Mouse (Mus musculus): ENCODE measurements around the gene Zfp668. TPM values are rescaled to one million over a fixed set of nuclear protein-coding genes. Genes with fewer than 3 reads are reported as not detected.

Gene Zfp668
- total and polyA plus RNA-seq, 3 experiments, result 2.4 to 8.6 (median 5.9) TPM

DNA sequence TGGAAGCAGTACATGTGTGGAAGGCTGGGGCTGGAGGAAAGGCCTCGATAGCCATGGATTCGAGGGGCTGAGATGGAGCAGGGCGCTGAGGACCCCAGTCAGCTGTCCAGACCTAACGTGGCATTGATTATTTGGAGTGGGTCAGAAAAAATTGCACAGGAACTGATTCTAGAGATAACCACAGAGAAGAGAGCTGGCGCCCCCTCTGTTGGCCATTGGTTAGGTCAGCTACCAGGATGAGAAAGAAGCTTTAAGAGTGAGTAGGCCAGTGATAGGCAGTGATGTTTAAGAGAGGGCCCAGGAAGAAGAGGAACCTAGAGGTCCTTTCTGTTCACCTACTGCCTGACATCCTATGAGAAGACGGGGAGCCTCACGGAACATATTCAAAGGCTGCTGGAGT, 42.7 kb upstream of the Zfp668 start:
- peaks cover 12 to 47% of the 10 kb centered on the region in 2 experiments for H3K36me3 ChIP-seq (replicated peaks in 1 of 2; ENCODE audit: control insufficient read depth in 1 of 2, insufficient read depth in 1 of 2, low read length in 1 of 2)
- no peaks in the 10 kb centered on the region for H3K9me3 ChIP-seq (replicated peaks; ENCODE audit: low read length)

GRCm38 (mm10) chr7:127918203-127918602, 41.6 kb upstream of the Zfp668 start:
- Histone ChIP-seq H3K79me2 (replicated peaks; ENCODE audit: control insufficient read depth, extremely low read depth, insufficient read depth, poor library complexity, severe bottlenecking) (peaks cover 4% of the 10 kb centered on the region; the same call in 1 of the 2 replicates), H3K9me3 (replicated peaks; ENCODE audit: low read length) (no peaks in the 10 kb centered on the region), H3K27ac (ENCODE audit: insufficient read depth, low read depth) (no peak overlapping the region), H3K27me3 (replicated peaks) (no peaks in the 10 kb centered on the region), H3K4me2 (ENCODE audit: insufficient read depth, low read depth, poor library complexity, severe bottlenecking) (no peak overlapping the region), H3K4me1 (ENCODE audit: control insufficient read depth in 1 of 2, insufficient read depth in 2 of 2) (peaks cover 8 to 43% of the 10 kb centered on the region in 2 experiments), H3K9ac (ENCODE audit: insufficient read depth, low read depth) (no peak overlapping the region), H3K36me3 (replicated peaks in 1 of 2; ENCODE audit: control insufficient read depth in 1 of 2, insufficient read depth in 1 of 2, low read length in 1 of 2) (peaks cover 12 to 37% of the 10 kb centered on the region in 2 experiments), H3K4me3 (replicated peaks in 1 of 3; ENCODE audit: low read depth in 2 of 3, low read length in 2 of 3, poor library complexity in 1 of 3) (no peak overlapping the region)
- peak; percentile 67 for DNase-seq (ENCODE audit: extremely low read depth)
- TF ChIP-seq RAD21 (IDR thresholded peaks at IDR 0.05; ENCODE audit: low read depth, low read length), result peak; percentile 34
- TF ChIP-seq MAFK (IDR thresholded peaks at IDR 0.05; ENCODE audit: insufficient replicate concordance, low read length), result no peak
- no peak for TF ChIP-seq EP300 (IDR thresholded peaks at IDR 0.05; ENCODE audit: low read length)
- peak; percentile 92 for TF ChIP-seq MYC (IDR thresholded peaks at IDR 0.05; ENCODE audit: low read depth, low read length)
- TF ChIP-seq GABPA (IDR thresholded peaks at IDR 0.05; ENCODE audit: insufficient replicate concordance, low read depth, low read length), result no peak
- TF ChIP-seq CTCF (conservative IDR thresholded peaks at IDR 0.05 in 1 of 2, IDR thresholded peaks at IDR 0.05 in 1 of 2; ENCODE audit: low read depth in 2 of 2, low read length in 2 of 2), result peak; percentile 41 to 67
- no peak for TF ChIP-seq USF1 (IDR thresholded peaks at IDR 0.05; ENCODE audit: low read depth, low read length)
- TF ChIP-seq NRF1 (IDR thresholded peaks at IDR 0.05; ENCODE audit: low read depth, low read length), result no peak
- peak; percentile 44 for TF ChIP-seq SMC3 (IDR thresholded peaks at IDR 0.05; ENCODE audit: low read depth, low read length)
- no peak for TF ChIP-seq TBP (conservative IDR thresholded peaks at IDR 0.05; ENCODE audit: low read depth, low read length)
- dilution Hi-C loops (cut with MboI; ENCODE audit: extremely low pct_ligation_motif_present, extremely low pct_unique_long_range_greater_than_20kb, low sequenced_read_pairs), result no loop called here
- in situ Hi-C loops (cut with MboI; ENCODE audit: low pct_ligation_motif_present, low pct_unique_long_range_greater_than_20kb, low sequenced_read_pairs), result no loop called here

More for the DNA sequence above, 42.7 kb upstream of the Zfp668 start:
- TF ChIP-seq KAT2A (IDR thresholded peaks at IDR 0.05; ENCODE audit: insufficient replicate concordance, low read length) (no peak), CHD1 (IDR thresholded peaks at IDR 0.05; ENCODE audit: low read depth, low read length) (no peak), CHD2 (IDR thresholded peaks at IDR 0.05; ENCODE audit: low read length) (no peak), RAD21 (IDR thresholded peaks at IDR 0.05; ENCODE audit: low read depth, low read length) (peak; percentile 29), CTCF (conservative IDR thresholded peaks at IDR 0.05 in 1 of 2, IDR thresholded peaks at IDR 0.05 in 1 of 2; ENCODE audit: low read depth in 2 of 2, low read length in 2 of 2) (peak; percentile 8 to 62; a peak in 2 of 4 replicates), ZKSCAN1 (IDR thresholded peaks at IDR 0.05; ENCODE audit: borderline replicate concordance, low read depth, low read length) (no peak), MXI1 (IDR thresholded peaks at IDR 0.05; ENCODE audit: low read depth, low read length) (no peak), ZNF384 (IDR thresholded peaks at IDR 0.05; ENCODE audit: low read depth, low read length) (0 out of 2 replicates have a peak, but pooled peaks have one; percentile 11)
- DNase-seq (ENCODE audit: extremely low read depth), result peak; percentile 54
- H3K4me3 ChIP-seq (replicated peaks in 1 of 3; ENCODE audit: low read depth in 2 of 3, low read length in 2 of 3, poor library complexity in 1 of 3), result no peak overlapping the region
- no peak overlapping the region for H3K27ac ChIP-seq (ENCODE audit: insufficient read depth, low read depth)
- no peak overlapping the region for H3K9ac ChIP-seq (ENCODE audit: insufficient read depth, low read depth)
- in situ Hi-C loops (cut with MboI; ENCODE audit: low pct_ligation_motif_present, low pct_unique_long_range_greater_than_20kb, low sequenced_read_pairs), result no loop called here
- dilution Hi-C loops (cut with MboI; ENCODE audit: extremely low pct_ligation_motif_present, extremely low pct_unique_long_range_greater_than_20kb, low sequenced_read_pairs), result no loop called here
- no peak overlapping the region for H3K4me2 ChIP-seq (ENCODE audit: insufficient read depth, low read depth, poor library complexity, severe bottlenecking)
- no peaks in the 10 kb centered on the region for H3K27me3 ChIP-seq (replicated peaks)
- H3K79me2 ChIP-seq (replicated peaks; ENCODE audit: control insufficient read depth, extremely low read depth, insufficient read depth, poor library complexity, severe bottlenecking), result no peaks in the 10 kb centered on the region
- H3K4me1 ChIP-seq (ENCODE audit: control insufficient read depth in 1 of 2, insufficient read depth in 2 of 2), result peaks cover 8 to 42% of the 10 kb centered on the region in 2 experiments

All from CH12.LX (cell line).